Mouse (Mus musculus): ENCODE results near the gene Mtmr1.
"Not testable (repeated sequence)": the region's sequence is repeated elsewhere in the genome, so short reads cannot be mapped to it uniquely, and the experiment has no call there.

Mtmr1 gene

GRCm38 (mm10) chrX:71364554-71364991 is at the start of gene Mtmr1:
TSS of gene Mtmr1 (plus strand) at chrX:71364760.
- peak; percentile 86 for DNase-seq

DNA sequence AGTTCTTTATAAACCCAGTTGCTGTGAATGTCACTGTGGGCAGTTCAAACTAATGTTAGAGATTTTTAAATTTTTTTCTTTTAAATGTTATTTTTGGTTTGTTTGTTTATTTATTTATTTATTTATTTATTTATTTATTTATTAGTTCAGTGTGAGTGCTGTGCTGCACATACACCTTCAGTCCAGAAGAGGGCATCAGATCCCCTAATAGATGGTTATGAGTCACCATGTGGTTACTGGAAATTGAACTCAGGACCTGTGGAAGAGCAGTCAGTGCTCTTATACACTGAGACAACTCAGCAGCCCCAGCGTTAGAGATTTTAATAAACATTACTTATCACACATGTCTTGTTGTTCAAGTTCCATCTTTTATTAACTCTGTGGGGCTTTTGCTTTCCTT is 12.5 kb upstream of the Mtmr1 start:
- DNase-seq: peak; percentile 28

DNA sequence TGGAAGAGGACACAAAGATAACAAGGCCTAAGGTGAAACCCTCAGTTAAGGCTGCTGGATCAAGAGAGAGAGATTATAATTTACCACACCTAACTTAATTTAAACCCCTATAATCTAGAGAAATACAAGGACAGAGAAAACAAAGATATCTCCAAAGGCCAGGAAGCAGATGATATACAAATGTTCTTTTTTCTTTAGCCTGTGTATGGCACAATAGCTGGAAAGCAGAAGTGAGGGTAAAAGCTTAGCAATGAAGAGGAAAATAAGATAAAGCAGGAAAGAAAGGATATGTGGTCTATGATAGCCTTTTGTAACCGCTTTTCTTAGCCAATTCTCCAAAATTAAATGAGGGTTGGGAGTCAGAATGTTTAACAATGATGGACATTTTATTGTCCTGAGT is 9.2 kb upstream of the Mtmr1 start:
- DNase-seq: no peak

GRCm38 (mm10) chrX:71361793-71362192 is 2.8 kb upstream of the Mtmr1 start:
- not testable (repeated sequence) for DNase-seq

- no peak for DNase-seq
Measured at GRCm38 (mm10) chrX:71364062-71364461, 498 bp upstream of the Mtmr1 start.

GRCm38 (mm10) chrX:71365011-71365410 is 451 bp downstream of the Mtmr1 start:
- peak; percentile 43 for DNase-seq

DNA sequence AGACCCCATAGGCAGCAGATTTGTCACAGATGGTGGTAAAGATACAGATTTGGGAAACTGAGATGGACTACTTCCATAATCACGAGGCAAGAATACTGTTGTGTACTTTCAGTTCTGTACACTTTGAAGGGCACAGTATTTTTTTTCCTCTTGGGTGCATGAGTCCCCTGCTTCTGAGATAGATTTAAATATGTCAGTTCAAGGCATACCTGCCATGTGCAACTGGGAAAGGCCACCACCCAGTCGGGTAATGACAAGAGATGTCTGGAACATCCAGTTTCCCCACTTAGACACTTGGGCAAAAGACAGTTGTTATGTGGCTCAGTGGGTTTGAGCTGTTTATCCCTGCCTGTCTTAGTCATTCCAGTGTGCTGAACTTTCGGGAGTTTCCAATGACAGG is 950 bp downstream of the Mtmr1 start:
- DNase-seq: no peak

- no peak for DNase-seq
Measured at GRCm38 (mm10) chrX:71366973-71367372, 2.4 kb downstream of the Mtmr1 start.

DNA sequence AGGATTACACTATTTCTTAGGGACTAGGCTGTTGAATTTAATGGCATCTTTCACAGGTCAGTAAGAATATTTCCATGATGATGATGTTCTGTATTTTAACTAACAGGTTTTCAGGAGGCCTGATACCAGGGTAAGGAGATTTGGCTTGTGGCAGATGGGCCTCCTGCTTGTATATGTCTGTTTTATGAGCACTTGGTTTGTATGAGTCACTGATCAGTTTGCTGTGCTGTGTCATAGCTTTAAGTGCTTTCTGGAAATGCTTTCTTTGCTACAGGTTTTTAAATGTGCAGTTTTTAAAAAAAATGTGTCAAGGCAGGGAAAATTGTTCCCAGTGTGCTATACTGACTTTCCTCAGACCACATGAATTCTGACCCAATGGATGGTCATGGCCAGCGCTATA is 12.2 kb downstream of the Mtmr1 start:
- no peak for DNase-seq

- no peak for DNase-seq
Measured at GRCm38 (mm10) chrX:71378435-71378834, 13.9 kb downstream of the Mtmr1 start.

DNA sequence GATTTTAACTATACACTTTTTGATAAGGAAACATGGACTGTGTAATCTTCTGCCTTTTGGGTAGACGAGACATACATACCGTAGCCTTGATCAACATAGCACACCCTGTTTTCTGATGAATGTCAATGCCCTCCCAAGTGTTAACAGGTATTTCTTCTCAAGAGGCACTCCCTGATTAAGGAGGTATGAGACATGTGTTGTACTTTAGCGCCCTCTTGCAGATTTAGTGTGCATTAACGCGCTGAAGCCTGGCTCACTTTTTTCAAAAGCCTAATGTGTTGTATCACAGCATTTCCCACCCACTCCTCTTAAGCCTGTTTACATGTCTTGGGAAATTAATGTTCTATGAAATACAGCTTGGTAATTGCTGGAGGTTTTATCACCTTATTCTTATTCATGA is 17.0 kb downstream of the Mtmr1 start:
- DNase-seq: peak; percentile 47

DNA sequence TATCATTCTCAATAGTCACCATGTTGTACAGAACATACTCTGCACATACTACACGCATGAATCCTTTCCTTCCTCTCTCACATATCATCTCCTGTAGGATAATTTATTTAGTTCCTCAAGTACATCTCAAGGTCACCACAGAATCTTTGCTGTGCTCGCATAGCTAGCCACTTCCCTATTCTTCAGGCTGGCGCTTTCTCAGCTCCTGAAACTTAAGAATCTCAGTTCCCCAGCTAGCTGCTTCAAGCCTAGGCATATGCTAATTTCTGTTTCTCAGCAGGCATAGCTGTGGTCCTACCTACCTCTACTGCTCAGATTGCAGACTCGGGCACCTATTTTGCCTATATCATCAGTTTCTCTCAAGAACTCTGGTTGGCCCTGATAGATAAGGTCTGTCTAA is 31.8 kb downstream of the Mtmr1 start:
- no peak for DNase-seq

DNA sequence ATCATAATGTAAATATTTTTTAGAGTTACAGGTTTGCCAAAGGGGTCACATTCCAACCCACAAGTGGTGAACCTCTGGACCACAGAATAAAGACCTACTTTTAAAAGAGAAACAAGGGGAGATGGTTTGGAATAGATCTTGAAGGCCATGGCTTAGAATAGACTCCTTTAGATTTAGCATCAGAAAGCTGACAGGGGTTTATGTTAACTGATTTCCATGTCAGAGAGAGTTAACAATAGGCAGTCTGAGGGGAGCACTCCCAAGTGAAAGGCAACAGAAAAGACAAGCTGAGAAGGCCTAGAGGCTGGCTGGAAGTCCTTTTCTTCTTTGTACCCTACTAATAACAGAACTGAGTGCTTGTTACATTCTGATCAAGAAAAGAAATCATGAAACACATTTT is 41.7 kb downstream of the Mtmr1 start:
- DNase-seq: no peak

DNA sequence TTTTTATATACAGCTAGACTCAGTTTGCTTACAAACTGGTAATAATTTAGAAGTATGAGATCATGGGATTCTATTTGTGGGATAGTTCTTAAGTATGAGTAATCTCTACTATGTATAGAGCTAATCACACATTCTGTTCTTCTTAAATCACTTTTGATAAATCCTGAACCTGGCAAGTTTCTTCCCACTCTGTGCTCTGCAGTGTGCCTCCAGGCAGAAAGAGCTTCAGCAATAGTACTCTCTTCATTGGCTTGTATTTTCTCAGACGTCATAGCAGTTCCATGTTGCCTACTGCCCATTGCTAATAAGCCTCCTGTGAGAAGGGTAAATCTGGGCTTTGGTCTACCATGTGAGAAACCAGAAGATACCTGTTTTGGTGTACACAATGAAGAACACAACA is 43.8 kb downstream of the Mtmr1 start:
- no peak for DNase-seq

DNA sequence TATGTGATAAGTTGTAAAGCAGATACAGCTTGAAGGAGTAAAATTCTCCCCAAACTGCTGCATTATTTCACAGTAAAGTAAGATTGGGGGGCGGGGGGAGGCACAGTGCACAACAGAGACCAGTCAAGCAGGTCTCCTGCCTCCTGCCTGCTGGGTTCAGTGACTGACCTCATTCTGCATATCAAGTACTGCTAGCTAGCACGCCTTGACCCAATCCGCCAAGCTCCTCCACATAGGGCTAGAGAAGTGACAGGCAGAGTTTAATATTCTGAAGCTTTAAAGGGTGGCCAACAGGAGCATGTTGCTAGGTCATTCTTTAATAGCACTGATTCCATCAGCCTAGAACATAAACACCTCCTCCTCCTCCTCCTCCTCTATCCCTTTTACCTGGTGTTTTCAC is 48.2 kb downstream of the Mtmr1 start:
- DNase-seq: peak; percentile 27

- no peak for DNase-seq
Measured at GRCm38 (mm10) chrX:71413616-71414015, 49.1 kb downstream of the Mtmr1 start.

- peak; percentile 21 for DNase-seq
Measured at GRCm38 (mm10) chrX:71424852-71425251, 60.3 kb downstream of the Mtmr1 start.

- peak; percentile 79 for DNase-seq
Measured at GRCm38 (mm10) chrX:71425746-71426519, 61.4 kb downstream of the Mtmr1 start.

- no peak for DNase-seq
Measured at GRCm38 (mm10) chrX:71427491-71427890, 62.9 kb downstream of the Mtmr1 start.

DNA sequence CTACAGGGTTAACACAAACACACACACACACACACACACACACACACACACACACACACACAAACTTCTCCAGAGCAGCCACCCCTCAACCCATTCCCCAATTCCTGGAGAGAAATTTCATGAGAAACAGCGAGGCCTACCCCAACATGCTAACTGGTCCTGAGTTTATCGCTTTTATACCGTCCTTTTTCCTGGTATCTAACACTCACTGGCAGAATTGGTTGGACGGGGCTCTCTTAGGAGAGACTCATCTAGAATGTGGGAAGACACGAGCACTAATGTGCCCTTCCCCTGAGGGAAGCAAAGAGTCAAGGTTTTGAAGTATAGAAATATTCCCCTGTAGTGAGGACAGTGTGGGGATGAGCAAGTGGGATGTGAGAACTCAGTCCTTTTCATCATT is 66.3 kb downstream of the Mtmr1 start:
- DNase-seq: no peak

- DNase-seq: no peak
Measured at GRCm38 (mm10) chrX:71434448-71434847, 69.9 kb downstream of the Mtmr1 start.

DNA sequence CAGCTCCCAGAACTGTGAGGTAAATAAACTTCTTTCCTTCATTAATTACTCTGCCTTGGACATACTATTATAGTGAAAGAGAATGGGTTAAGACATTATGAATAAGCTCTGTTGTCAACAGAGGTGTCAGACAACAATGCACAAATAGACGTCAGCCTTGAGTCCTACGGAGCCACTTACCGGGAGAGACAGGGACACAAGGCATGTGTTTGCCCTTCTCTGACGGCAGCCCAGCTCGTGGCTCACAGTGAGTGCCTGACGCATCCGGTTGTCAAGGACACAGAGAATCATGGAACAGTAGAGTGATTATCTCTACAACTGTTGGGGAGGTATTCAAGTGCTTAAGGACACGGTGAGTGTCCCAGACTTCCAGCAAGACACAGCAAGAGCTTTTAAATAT is 70.3 kb downstream of the Mtmr1 start:
- no peak for DNase-seq

DNA sequence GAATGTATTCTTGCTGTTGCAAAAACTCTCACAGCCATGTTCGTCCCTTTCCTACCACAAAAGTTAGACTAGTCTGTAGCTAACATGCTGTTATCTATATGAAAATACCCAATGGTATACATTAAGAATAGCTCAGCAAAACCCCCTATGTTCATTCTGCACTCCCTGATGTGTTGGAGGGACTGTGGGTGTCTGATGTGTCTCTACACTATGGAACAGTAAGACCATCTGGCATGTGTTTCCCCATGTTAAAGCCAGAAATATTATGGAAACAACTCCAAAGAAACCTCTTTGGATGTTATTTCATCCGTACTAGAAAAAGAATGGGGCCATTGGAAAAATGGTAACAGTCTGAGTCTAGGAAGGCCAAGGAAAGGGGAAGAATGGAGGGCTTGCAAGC is 71.0 kb downstream of the Mtmr1 start:
- no peak for DNase-seq

DNA sequence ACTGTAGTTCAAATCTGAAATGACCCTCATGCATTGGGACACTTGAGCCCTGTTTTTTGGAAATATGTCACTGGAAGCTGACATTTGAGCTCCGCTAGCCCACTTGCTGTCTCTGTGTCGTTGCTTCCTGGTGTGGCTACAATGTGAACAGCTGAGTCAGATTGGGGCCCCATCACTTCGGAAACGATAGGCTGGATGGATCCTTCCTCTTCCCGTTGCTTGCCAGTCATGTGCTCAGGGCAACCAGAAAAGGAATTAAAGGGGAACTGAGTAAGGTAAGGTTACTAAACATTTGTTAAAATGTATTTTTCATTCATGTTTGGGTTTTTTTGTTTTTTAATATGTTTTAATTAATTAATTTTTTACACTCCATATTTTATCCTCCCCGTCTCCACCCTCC is 74.9 kb downstream of the Mtmr1 start:
- no peak for DNase-seq

DNA sequence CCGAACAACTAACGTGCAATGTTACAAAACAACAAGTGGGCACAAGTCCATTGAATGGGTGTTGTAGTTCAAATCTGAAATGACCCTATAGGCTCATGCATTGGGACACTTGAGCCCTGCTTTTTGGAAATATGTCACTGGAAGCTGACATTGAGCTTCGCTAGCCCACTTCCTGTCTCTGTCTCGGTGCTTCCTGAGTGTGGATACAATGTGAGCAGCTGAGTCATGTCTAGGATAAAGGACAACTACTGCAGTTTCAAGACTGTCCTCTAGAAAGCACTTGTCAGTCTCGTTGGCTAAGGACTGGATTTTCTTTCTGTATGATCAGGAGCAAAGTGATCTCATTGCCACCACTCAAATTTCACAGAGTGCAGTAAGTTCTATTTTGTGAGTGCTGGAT is 78.4 kb downstream of the Mtmr1 start:
- DNase-seq: no peak

Data from kidney, adult 9 months (tissue).